24 mouse cellular contexts compared by ENCODE assay signal in the genomic region with DNA sequence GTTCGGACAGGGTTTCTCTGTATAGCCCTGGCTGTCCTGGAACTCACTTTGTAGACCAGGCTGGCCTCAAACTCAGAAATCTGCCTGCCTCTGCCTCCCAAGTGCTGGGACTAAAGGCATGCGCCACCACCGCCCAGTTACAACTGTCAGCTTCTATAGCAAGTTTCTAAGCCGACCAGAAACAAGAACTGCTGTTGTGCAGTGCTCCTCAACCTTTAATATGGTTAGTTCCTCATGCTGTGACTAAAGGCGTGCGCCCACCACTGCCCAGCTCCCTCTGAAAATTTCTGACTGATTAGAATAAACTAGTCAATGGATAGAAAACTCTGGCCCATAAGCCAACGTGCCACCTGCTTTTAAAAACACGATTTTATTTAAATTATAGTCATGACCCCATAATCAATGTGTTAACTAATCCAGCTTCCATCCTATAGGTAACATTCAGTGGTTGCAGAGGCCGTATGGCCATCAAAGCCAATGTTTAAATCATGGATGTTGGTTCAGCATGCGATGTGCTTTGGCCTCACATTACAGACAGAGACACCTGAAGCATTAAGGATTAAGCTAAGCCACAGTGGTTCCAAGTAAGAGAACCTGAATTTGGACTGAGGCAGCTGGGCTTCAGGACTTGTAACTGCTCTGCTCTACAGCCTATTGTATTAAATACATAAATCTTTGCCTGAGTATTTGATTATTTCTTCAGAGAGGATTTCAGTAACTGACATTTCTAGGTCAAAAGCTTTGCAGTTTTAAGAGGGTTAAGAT.
"Had no signal": no experiment of that assay in that cellular context is flagged by ENCODE, and none has a peak within 500 bp of the region (broad histone marks: within the 10 kb centered on the region; RNA-seq: fewer than 3 reads in every experiment).

No protein-coding gene starts in this region.

- H3K9me3 ChIP-seq: heart, embryonic 10.5 days; heart, embryonic 12.5 days; hindbrain, embryonic 10.5 days; hindbrain, embryonic 12.5 days; limb, embryonic 10.5 days; limb, embryonic 12.5 days; liver, embryonic 13.5 days had no signal

- H3K36me3 ChIP-seq: heart, embryonic 10.5 days; heart, embryonic 12.5 days; hindbrain, embryonic 10.5 days; hindbrain, embryonic 12.5 days; limb, embryonic 10.5 days; limb, embryonic 12.5 days; liver, embryonic 13.5 days had no signal

- H3K4me1 ChIP-seq: hindbrain, embryonic 10.5 days; hindbrain, embryonic 12.5 days had no signal

- H3K27ac ChIP-seq: heart, embryonic 10.5 days; hindbrain, embryonic 10.5 days; hindbrain, embryonic 12.5 days; hindbrain, embryonic 14.5 days; kidney, postnatal 0 days; limb, embryonic 10.5 days; limb, embryonic 12.5 days; liver, embryonic 13.5 days had no signal

- H3K9ac ChIP-seq: heart, embryonic 12.5 days; hindbrain, embryonic 12.5 days; hindbrain, embryonic 14.5 days; limb, embryonic 12.5 days; liver, embryonic 13.5 days had no signal

- H3K4me2 ChIP-seq: heart, embryonic 12.5 days; hindbrain, embryonic 12.5 days; hindbrain, embryonic 14.5 days; limb, embryonic 12.5 days; liver, embryonic 11.5 days; liver, embryonic 13.5 days had no signal

- H3K27me3 ChIP-seq: heart, embryonic 12.5 days; hindbrain, embryonic 12.5 days; limb, embryonic 12.5 days; liver, embryonic 13.5 days had no signal

- DNase-seq: gastrocnemius, postnatal 14 days; gastrocnemius, postnatal 36 days; heart, postnatal 10 days; heart, postnatal 4 days; kidney, adult 11 months; kidney, adult 8-10 months; kidney, postnatal 14 days; kidney, postnatal 36 days; layer of hippocampus, adult 9-11 months; layer of hippocampus, postnatal 36 days; liver; liver, embryonic 13.5 days had no signal

- ATAC-seq: hindbrain, embryonic 16.5 days; inflammation-experienced regulatory T-cells, adult 6 months; intestine, embryonic 16.5 days had no signal

- H3K4me3 ChIP-seq: heart, embryonic 10.5 days; heart, embryonic 12.5 days; hindbrain, embryonic 10.5 days; hindbrain, embryonic 12.5 days; limb, embryonic 10.5 days; limb, embryonic 12.5 days; liver, embryonic 13.5 days had no signal
